Mouse (Mus musculus): Measurements from ENCODE around the gene Gpc6.

- TF ChIP-seq MAX (IDR thresholded peaks at IDR 0.05; ENCODE audit: low read length): no peak
- no peak for TF ChIP-seq CHD1 (IDR thresholded peaks at IDR 0.05; ENCODE audit: low read depth, low read length)
- no peak for TF ChIP-seq EP300 (IDR thresholded peaks at IDR 0.05; ENCODE audit: low read depth in 1 of 2, low read length in 2 of 2)
- no peak for TF ChIP-seq MAZ (IDR thresholded peaks at IDR 0.05; ENCODE audit: low read depth, low read length)
- TF ChIP-seq POLR2AphosphoS2 (IDR thresholded peaks at IDR 0.05; ENCODE audit: low read length): no peak
- no peak for TF ChIP-seq CTCF (IDR thresholded peaks at IDR 0.05 in 2 of 3, conservative IDR thresholded peaks at IDR 0.05 in 1 of 3; ENCODE audit: control insufficient read depth in 1 of 3, insufficient read depth in 1 of 3, low read depth in 2 of 3, low read length in 3 of 3, poor library complexity in 1 of 3, severe bottlenecking in 1 of 3)
- TF ChIP-seq ZC3H11A (IDR thresholded peaks at IDR 0.05; ENCODE audit: low read depth, low read length): no peak
- TF ChIP-seq JUND (IDR thresholded peaks at IDR 0.05; ENCODE audit: low read depth, low read length): no peak
- TF ChIP-seq POLR2A (IDR thresholded peaks at IDR 0.05; ENCODE audit: control insufficient read depth in 1 of 2, insufficient read depth in 1 of 2, low read depth in 1 of 2, low read length in 2 of 2, poor library complexity in 1 of 2): no peak
- TF ChIP-seq USF1 (IDR thresholded peaks at IDR 0.05; ENCODE audit: low read depth, low read length): no peak
- no peak for TF ChIP-seq TCF12 (IDR thresholded peaks at IDR 0.05; ENCODE audit: low read depth, low read length)
Observed at GRCm38 (mm10) chr14:117932163-117932851, 1007.2 kb downstream of the Gpc6 start.
